Mouse (Mus musculus): ENCODE measurements at regions not wholly inside any gene's neighbourhood (a gene's known extent, or its start where the extent isn't known, plus 50 kb on each side); places are given as distances from the start of the nearest gene placed in this dataset.

DNA sequence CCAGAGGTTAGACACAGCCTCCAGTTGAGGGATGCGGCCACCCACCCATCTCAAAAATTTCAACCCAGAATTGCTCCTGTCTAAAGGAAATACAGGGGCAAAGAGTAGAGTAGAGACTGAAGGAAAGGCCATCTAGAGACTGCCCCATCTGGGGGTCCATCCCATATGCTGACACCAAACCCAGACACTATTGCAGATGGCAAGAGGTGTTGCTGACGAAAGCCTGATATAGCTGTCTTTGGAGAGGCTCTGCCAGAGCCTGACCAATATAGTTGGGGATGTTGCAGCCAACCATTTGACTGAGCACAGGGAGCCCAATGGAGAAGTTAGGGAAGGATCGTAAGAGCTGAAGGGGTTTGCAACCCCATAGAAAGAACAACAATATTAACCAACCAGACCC, 141.6 kb upstream of the Reg3b start:
- no peak for DNase-seq (ENCODE audit: low spot score)

DNA sequence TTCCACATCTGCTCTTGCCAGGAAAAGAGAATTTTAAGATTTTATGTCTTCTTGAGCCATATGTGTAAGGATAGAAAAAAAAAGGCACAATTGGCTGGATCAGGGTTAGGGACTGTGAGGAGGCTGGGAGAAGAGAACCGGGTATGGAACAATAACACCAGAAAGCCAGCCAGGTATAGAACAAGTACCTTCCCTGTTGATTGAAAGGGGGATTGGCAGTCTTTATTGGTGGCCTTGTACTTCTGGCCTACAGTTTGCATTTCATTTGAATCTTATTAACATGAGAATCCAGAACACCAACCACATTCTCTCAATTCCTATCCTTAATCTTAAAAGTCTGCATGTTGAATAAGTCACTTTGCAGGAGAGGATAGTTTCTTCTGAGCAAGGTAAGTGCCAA, 126.1 kb upstream of the Reg3b start:
- no peak for DNase-seq (ENCODE audit: low spot score)

DNA sequence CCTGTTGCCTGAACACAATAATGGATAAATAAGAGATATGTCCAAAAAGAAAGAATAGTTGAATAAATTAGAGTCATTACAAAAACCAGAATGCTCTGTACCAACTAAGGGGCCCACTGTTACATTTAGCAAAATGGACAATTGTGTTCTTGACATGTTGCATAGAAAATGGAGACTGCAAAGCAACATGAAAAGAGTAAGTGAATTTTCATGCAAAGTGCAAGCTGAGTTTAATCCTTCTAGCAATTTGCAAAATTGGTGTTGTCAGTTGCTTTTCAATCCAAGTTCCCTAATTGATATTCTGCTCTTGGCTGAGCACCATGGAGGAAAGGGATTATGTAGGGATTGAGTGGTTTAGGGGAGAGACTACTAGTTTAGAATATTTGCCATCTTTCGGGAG, 125.4 kb upstream of the Reg3b start:
- no peak for DNase-seq (ENCODE audit: low spot score)

DNA sequence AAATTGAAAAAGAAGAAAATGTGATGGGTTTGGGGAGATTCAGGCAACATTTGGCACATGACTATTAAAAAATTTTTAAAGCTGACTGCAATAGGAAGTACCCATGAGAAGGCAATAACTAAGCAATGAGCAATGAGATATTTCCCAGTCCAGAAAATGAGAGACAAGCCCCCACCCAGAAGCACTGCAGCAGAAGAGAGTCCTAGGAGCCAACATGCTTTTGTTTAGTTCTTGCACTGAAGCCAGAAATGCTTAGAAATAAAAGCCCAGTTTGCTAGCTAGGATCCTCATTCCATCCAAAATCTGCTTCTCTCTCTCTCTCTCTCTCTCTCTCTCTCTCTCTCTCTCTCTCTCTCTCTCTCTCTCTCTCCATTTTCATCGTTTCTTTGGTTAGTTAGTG, 120.4 kb upstream of the Reg3b start:
- DNase-seq (ENCODE audit: low spot score) = no peak

DNA sequence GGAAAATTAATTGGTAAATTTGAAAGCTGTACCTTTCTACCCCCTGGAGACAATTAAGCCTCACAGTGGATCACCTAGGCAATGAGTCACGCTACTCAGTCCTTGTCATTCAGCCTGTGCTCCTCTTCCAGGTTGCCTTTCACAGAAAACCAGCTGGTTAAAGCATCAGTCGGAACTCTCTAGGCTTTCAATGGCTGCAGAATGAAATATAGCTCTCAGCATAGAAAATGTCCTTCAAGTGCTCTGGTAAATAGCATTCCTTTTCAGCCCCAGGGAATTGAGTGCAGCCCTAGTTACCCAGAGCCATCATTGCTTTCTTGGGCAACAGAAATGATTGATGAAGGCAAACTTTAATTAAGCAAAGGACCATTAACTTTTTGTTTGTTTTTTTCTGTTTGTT, 119.9 kb upstream of the Reg3b start:
- DNase-seq (ENCODE audit: low spot score) = peak; percentile 59

- no peak for DNase-seq (ENCODE audit: low spot score)
These were observed 98.4 kb upstream of the Reg3b start for GRCm38 (mm10) chr6:78271879-78272546.

DNA sequence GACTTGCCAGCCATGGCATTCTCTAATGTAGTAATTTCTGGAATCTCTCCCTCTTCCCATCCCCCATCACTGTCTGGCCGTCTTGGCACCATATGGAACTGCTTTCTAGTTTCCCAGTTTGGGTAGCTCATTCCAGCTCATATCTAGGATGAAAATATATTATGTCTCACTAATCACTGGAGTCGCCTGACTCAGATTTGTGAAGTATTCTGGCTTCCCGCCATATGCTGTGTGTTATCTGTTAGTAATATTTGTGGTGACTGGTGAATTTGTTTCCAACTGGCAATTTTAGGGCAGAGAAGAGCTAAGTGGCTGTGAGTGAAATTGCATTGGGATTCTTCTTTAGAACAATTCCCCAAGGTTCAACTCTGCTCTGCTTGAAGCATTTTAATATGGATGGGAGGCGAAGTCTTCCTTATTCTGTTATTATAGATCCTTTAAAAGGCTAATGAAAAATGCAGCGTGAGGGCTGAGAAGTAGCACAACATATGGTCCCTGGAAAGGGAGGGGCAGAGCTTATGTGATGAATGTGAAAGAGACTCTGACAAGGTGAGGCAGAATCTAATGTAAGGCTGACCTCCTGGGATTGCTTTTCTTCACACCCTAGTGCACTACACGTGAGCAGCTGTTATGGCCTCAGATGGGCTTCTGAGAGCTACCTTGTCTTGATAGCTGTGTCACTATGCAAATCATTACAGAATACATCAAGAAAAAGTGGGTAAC, 92.3 kb upstream of the Reg3b start:
- peak; percentile 12 for DNase-seq (ENCODE audit: low spot score)

- no peak for DNase-seq (ENCODE audit: low spot score)
These were observed 89.9 kb upstream of the Reg3b start for GRCm38 (mm10) chr6:78280541-78280940.

- DNase-seq (ENCODE audit: low spot score) = no peak
These were observed 75.8 kb upstream of the Reg3b start for GRCm38 (mm10) chr6:78294647-78295046.

GRCm38 (mm10) chr6:78303187-78303740, 67.2 kb upstream of the Reg3b start:
- no peak for DNase-seq (ENCODE audit: low spot score)
